Mouse (Mus musculus) liver, embryonic 14.5 days (tissue): ENCODE results near the gene Fbxl12.

Experiments used
- CTCF ChIP-seq: IDR thresholded peaks from 2 replicates; pipeline ENCODE4 v1.5.1; 2016; ENCODE audit warnings: antibody characterized with exemption, low read depth, control low read depth
- EP300 ChIP-seq: IDR thresholded peaks from 2 replicates; pipeline ENCODE4 v1.6.1; 2016; ENCODE audit warnings: antibody characterized with exemption, low read depth

GRCm38 (mm10) chr9:20662325-20662724 lies 17.8 kb upstream of the Fbxl12 start:
- TF ChIP-seq CTCF = peak; percentile 91
- TF ChIP-seq EP300 = no peak
